Mouse (Mus musculus) layer of hippocampus, postnatal 25 days (tissue): ENCODE measurements around the gene Cacna1g. TPM values are rescaled to one million over a fixed set of nuclear protein-coding genes. Genes with fewer than 3 reads are reported as not detected.

Source experiments
- DNase-seq, 2 experiments: peaks; one replicate each; pipeline ENCODE4 v3.0.0; 2022; ENCODE audit warnings: mixed read lengths in 2 of 2, low spot score in 1 of 2; ENCODE audit errors: extremely low spot score in 1 of 2
- total RNA-seq, 2 experiments: library from RNA; stranded (reverse); gene quantifications; 2 replicates each; pipeline ENCODE4 v1.2.3; 2021

The Cacna1g gene
- 10 to 100 TPM; 49.7 to 72.3 TPM for total RNA-seq

DNA sequence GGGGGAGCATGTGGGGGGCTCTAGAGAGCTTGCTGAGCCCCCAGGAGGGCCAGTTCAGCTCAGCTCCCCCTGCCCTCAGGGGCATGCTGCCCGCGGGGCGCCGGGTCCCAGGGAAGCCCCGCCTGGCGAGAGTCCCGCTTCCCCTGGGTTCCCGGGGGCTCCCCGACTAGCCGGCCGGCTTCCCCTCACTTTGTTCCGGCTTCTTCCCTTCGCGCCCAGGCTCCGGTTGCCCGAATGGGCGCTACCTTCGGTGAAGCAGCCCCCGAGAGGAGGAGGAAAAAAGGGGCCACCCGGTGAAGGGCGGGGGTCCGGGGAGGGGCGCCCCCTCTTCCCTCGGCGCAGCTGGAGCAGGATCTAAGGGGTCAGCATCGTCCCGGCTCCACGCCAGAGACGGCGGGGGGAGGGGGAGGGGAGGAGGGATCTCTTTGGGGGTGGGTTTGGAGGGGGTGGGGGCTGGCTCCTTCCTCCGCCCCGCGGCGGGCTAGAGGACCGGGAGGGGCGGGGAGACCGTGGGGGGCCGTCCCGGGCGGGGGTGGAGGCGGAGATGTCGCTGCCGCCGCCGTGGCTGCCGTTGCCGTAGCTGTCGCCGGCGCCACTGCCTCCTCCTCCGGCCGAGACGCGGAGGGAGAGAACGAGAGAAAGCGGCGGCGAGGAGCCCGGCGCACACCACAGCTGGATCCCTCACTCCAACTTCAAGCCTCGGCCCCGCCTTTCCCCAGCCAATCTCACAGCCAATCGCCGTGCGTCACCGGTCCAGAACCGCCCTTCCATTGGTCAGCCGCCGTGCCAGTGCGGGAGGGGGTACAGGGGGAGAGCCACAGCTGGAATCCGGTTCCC is at the start of gene Cacna1g:
TSS of gene Cacna1g (minus strand) at position 492 of the 837 bp plus-strand sequence.
- DNase-seq: peak; percentile 73 to 76

- peak; percentile 48 to 64 for DNase-seq
Observed at GRCm38 (mm10) chr11:94521219-94521843, 47.3 kb upstream of the Cacna1g start, which contains the start of gene Mycbpap. TSS of gene Mycbpap (minus strand) at chr11:94521742.

GRCm38 (mm10) chr11:94513452-94513851 is 39.5 kb upstream of the Cacna1g start:
- DNase-seq: no peak

GRCm38 (mm10) chr11:94508976-94509375 is 35.0 kb upstream of the Cacna1g start:
- DNase-seq: no peak

DNA sequence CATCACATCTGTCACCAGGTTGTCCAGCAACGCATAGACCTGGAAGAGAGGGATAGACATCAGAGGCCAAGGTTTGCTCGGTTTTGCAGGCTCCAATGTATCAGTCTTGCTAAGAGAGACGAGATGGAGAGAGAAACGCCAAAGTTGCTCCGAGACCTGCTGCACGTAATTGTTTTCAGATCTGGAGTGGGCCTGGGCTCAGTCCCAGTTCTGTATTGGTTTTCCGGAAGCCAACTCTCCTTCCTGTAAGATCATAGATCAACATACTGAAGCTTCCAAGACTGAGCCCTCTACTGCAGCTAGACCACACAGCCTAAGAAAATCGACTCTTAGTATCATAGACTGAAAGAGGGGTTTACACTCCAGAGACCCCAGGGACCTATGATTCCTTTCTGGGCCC is 27.5 kb upstream of the Cacna1g start:
- DNase-seq: no peak

- DNase-seq: no peak
Observed at GRCm38 (mm10) chr11:94500362-94500761, 26.4 kb upstream of the Cacna1g start.

GRCm38 (mm10) chr11:94499661-94500152 is 25.7 kb upstream of the Cacna1g start, which contains the start of gene Epn3:
TSS of gene Epn3 (minus strand) at chr11:94499974.
- DNase-seq: no peak

DNA sequence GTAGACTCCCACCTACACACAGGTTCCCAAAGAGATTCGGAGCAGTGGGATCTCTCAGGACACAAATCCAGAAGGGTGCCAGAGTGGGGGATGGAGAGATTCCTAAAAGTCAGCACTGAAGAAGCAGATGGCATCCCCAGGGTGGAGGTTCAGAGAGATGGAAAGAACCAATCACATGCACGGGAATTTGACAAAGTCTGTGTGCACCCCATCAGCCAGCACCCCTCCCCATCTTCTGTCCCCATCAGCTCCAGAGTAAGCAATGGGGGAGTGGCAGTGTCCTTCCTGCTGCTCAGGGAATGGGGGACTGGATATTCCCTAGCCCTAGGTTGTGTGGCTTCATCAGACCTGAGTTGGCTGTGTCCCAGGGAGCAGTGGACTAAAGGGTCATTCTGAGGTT is 25.0 kb upstream of the Cacna1g start:
- DNase-seq: no peak

GRCm38 (mm10) chr11:94498093-94498996 is 24.3 kb upstream of the Cacna1g start:
- peak; percentile 46 to 58 for DNase-seq

- DNase-seq: no peak
Observed at GRCm38 (mm10) chr11:94495415-94495814, 21.4 kb upstream of the Cacna1g start.

DNA sequence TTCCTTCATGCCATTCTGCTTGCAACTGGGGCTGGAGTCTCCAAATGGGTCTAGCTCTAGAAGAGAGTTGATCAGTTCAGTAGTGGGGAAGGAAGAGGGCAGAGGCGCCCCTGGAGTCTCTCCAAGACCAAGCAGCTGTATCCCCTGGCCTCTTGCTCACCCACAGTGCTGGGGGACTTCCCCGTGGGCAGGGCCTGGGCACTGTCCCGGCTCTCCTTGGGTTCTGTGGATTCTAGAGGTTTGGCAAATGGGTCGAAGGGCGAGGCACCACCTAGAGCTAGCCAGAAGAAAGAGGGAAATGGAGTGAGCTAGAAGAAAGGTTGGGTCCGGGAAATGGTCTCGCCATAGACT is 17.7 kb upstream of the Cacna1g start:
- DNase-seq: no peak

GRCm38 (mm10) chr11:94491035-94491748 is 17.2 kb upstream of the Cacna1g start:
- no peak for DNase-seq

DNA sequence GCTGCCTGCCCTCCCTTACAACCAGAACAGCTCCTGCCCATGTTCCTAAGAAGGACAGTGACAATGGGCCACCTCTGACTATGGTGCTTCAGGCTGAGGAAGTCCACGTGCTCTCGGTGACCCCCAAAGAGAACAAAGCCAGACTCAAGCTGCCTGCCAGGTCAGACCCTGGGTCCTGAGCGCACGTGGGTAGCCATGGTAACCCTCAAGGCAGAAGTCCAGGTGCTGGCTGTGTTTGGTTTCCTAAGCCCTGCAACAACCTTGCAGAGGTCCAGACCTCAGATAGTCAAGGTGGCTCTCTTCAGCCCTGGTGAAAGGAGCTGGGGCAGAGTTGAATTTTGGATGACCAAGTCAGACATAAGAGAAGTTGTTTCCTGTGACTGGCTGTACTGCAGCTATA is 15.7 kb upstream of the Cacna1g start:
- no peak for DNase-seq

GRCm38 (mm10) chr11:94488767-94489533 is 15.0 kb upstream of the Cacna1g start:
- DNase-seq: no peak

DNA sequence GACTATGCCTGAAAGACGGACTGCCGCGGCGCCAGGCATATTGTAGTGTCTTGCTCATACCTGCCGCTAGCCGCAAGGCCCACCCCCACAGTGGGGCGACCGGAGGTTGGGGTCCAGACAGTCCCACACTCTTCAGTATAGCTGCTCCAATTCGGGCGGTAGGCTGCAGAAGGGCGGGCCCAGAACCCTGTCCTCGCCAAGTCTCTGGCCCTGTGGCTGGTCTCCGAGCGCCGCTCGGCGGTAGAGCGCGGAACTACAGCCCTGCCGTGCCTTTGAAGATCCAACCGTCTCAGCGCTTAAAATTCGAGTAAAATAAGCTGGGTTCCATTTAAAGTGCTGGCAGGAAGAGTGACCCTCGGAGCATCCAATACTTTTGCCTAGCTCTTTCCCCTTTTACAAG is 12.0 kb upstream of the Cacna1g start, which contains the start of gene Spata20:
TSS of gene Spata20 (minus strand) at position 179 of the 400 bp plus-strand sequence.
- peak; percentile 96 to 99 for DNase-seq

DNA sequence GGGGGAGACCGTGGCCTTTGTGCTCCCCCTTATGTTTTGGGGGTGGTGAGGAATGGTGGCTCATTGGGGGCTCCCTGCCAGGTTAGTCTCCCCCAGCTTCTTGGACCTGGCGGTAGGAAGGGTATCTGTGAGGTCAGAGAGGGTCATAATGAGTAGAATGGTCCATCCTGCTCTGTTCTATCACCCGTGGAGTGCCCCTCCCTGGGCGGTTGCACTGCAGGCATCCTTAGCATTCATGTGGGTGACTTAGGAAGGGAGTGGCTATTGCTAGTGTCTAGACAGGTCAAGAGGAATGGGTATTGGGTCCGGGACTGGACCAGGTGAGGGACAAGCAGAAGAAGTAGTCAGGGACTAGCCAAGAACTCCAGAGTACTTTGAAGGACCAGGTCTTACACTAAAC is 11.2 kb upstream of the Cacna1g start:
- no peak for DNase-seq

DNA sequence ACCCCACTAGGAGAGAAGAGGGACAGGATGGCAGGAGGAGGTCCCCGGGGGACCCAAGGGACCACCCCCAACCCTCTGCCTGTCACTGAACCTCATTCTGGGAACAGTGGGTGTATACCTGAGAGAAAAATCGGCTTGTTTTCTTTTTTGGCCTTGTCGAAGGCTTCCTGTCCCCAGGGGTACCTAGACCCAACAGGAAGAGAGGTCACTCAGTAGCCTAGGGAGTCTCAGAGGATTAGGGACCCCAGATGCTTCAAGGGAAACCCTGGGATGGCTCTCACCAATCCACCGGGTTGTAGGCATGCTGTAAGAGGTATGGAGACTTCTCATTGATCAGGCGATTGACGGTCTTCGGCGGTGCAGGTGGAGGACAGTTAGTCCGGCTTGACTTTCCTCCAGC is 10.6 kb upstream of the Cacna1g start:
- no peak for DNase-seq

DNA sequence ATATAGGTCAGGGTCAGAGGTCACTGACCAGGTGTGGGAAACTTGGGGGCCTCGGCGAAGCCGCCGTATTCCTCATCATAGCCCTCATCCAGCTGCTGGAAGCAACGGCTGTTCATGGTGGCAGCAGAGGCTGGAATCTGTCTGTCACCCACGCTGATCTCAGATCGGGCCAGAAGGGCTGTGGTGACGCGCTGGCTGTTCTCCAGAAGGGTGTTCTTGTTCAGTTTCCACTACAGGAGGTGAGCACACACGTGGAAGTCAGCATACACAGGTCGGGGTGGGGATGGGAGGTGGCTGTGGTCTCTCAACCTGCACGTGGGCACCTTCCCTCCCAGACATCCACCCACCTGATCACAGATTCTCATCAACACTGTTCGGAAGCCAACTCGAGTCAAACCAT is 9.9 kb upstream of the Cacna1g start:
- no peak for DNase-seq

DNA sequence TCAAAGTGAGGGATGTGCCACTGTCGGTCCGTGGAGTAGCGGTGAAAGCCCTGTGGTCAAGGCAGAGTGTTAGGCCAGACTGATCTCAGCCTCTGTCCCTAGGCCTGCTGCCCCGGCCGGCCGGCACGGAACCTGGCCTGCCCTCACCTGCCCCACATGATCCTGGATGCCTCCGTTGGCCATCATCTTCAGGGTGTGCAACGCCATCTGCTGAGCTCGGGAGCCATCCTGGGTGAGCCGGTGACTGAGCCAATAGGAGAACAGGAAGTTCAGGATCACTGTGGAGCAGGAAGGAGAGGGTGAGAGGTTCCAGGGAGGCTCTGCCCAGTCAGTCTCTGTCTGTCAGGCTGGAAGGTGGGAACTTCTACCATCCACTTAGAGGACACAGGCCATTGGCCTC is 9.4 kb upstream of the Cacna1g start:
- no peak for DNase-seq
